Mouse (Mus musculus): ENCODE data around the gene Cdk5rap1.
A peak's percentile ranks its signal among the peaks of the same experiment; 100 is the strongest.
"Not testable (repeated sequence)": the region's sequence is repeated elsewhere in the genome, so short reads cannot be mapped to it uniquely, and the experiment has no call there.

Gene Cdk5rap1

GRCm38 (mm10) chr2:154374807-154375601 lies 2.2 kb upstream of the Cdk5rap1 start:
- DNase-seq, result no peak

- peak; percentile 51 to 53 for DNase-seq
Observed at GRCm38 (mm10) chr2:154373961-154374632, 1.3 kb upstream of the Cdk5rap1 start.

- DNase-seq, result peak; percentile 88 to 94
Observed at GRCm38 (mm10) chr2:154372151-154372829, 520 bp downstream of the Cdk5rap1 start.

GRCm38 (mm10) chr2:154367510-154367909 lies 5.3 kb downstream of the Cdk5rap1 start:
- no peak for DNase-seq

GRCm38 (mm10) chr2:154354000-154354425 lies 18.8 kb downstream of the Cdk5rap1 start:
- not testable (repeated sequence) for DNase-seq

GRCm38 (mm10) chr2:154348152-154348551 lies 24.7 kb downstream of the Cdk5rap1 start:
- no peak for DNase-seq

GRCm38 (mm10) chr2:154339356-154339755 lies 33.5 kb downstream of the Cdk5rap1 start:
- no peak for DNase-seq

- no peak for DNase-seq
Observed at GRCm38 (mm10) chr2:154338161-154338560, 34.6 kb downstream of the Cdk5rap1 start.

- no peak for DNase-seq
Observed at GRCm38 (mm10) chr2:154335572-154335971, 37.2 kb downstream of the Cdk5rap1 start.

- DNase-seq, result no peak
Observed at GRCm38 (mm10) chr2:154326852-154327251, 46.0 kb downstream of the Cdk5rap1 start.

- not testable (repeated sequence) for DNase-seq
Observed at GRCm38 (mm10) chr2:154313771-154314170, 59.0 kb downstream of the Cdk5rap1 start.

- not testable (repeated sequence) for DNase-seq
Observed at GRCm38 (mm10) chr2:154306927-154307326, 65.9 kb downstream of the Cdk5rap1 start, which contains the start of gene Bpifb9b. Gene Bpifb9b (plus strand): TSS chr2:154307227.

GRCm38 (mm10) chr2:154304604-154305003 lies 68.2 kb downstream of the Cdk5rap1 start:
- not testable (repeated sequence) for DNase-seq

- no peak for DNase-seq
Observed at GRCm38 (mm10) chr2:154301763-154302162, 71.0 kb downstream of the Cdk5rap1 start.

- peak; percentile 36 to 54 for DNase-seq
Observed at GRCm38 (mm10) chr2:154300496-154300895, 72.3 kb downstream of the Cdk5rap1 start.

- DNase-seq, result peak; percentile 24 to 58
Observed at GRCm38 (mm10) chr2:154294746-154295145, 78.1 kb downstream of the Cdk5rap1 start.

GRCm38 (mm10) chr2:154292833-154293232 lies 80.0 kb downstream of the Cdk5rap1 start:
- no peak for DNase-seq

- DNase-seq, result not testable (repeated sequence)
Observed at GRCm38 (mm10) chr2:154291866-154292265, 80.9 kb downstream of the Cdk5rap1 start.

Measured in cerebellum, postnatal 36 days (tissue).